Mouse (Mus musculus) hindbrain, postnatal 0 days (tissue): Measurements from ENCODE around the gene C1ql2. TPM values are rescaled to one million over a fixed set of nuclear protein-coding genes. Genes with fewer than 3 reads are reported as not detected.

Experiments
- ATAC-seq: fragments of 200-750 bp; cut with Nextera tagmentation; 2 replicates; pipeline ENCODE4 v1.8.0; 2017; ENCODE audit warnings: mild to moderate bottlenecking, moderate TSS enrichment, moderate library complexity
- DNase-seq: peaks from one replicate; pipeline ENCODE4 v3.0.0-alpha.2; 2015; ENCODE audit warnings: low spot score
- H3K27ac ChIP-seq: fragments of 300-500 bp; sonication (generic); 2 replicates; pipeline ENCODE4 v1.5.1; 2014; ENCODE audit warnings: mild to moderate bottlenecking
- H3K27me3 ChIP-seq: fragments of 300-500 bp; sonication (generic); 2 replicates; pipeline ENCODE4 v1.6.1; 2014; ENCODE audit warnings: low read length, mixed read lengths; ENCODE audit not compliant: insufficient read depth
- H3K36me3 ChIP-seq: fragments of 300-500 bp; sonication (generic); 2 replicates; pipeline ENCODE4 v1.6.1; 2014; ENCODE audit warnings: low read length, mixed read lengths; ENCODE audit not compliant: insufficient read depth
- H3K4me1 ChIP-seq: fragments of 300-500 bp; sonication (generic); 2 replicates; pipeline ENCODE4 v1.6.1; 2014; ENCODE audit warnings: antibody characterized with exemption, low read length, mixed read lengths; ENCODE audit not compliant: insufficient read depth
- H3K4me2 ChIP-seq: fragments of 300-500 bp; sonication (generic); 2 replicates; pipeline ENCODE4 v1.6.1; 2014; ENCODE audit warnings: low read depth, mild to moderate bottlenecking, low read length, moderate library complexity, mixed read lengths
- H3K4me3 ChIP-seq: fragments of 300-500 bp; sonication (generic); 2 replicates; pipeline ENCODE4 v1.5.1; 2014; ENCODE audit warnings: low read length
- H3K9ac ChIP-seq: fragments of 300-500 bp; sonication (generic); replicated peaks from 2 replicates; pipeline ENCODE4 v1.6.1; 2014; ENCODE audit warnings: mild to moderate bottlenecking, low read length, moderate library complexity, mixed read lengths
- H3K9me3 ChIP-seq: fragments of 300-500 bp; sonication (generic); 2 replicates; pipeline ENCODE4 v1.6.1; 2016; ENCODE audit warnings: low read length, mixed read lengths
- CTCF ChIP-seq: IDR thresholded peaks from 2 replicates; pipeline ENCODE4 v1.5.1; 2016; ENCODE audit warnings: antibody characterized with exemption, control low read depth, low read depth
- WGBS: fragments of 180-500 bp; shearing (Covaris S2); extraction: QIAGEN DNeasy Blood & Tissue Kit; methylation state at CpG from one replicate; pipeline ENCODE4 v1.1.7; 2014; 5-methylcytosine and 5-hydroxymethylcytosine counted together
- polyA plus RNA-seq: library from polyadenylated mRNA; unstranded; fragments of >200 nt; fragmentation: Nextera tagmentation; extraction: Ambion mirVana; gene quantifications from 2 replicates; pipeline ENCODE4 v1.2.1, GENCODE M21; 2015
- total RNA-seq: library from RNA; depleted of rRNA; stranded (reverse); fragments of >200 nt; gene quantifications from 2 replicates; pipeline ENCODE4 v1.2.3, GENCODE M21; 2014

The C1ql2 gene
- total and polyA plus RNA-seq, 2 experiments from 2014 or later = 7.9 to 10.6 TPM

GRCm38 (mm10) chr1:120323131-120323561, 17.2 kb upstream of the C1ql2 start:
- H3K27ac ChIP-seq = no peak overlapping the region
- H3K4me2 ChIP-seq = no peak overlapping the region
- DNase-seq = no peak
- H3K9ac ChIP-seq = no peak overlapping the region
- no peak for TF ChIP-seq CTCF
- WGBS = 74% methylated on average over 5 of the region's 5 CpGs
- no peak for ATAC-seq
- no peak overlapping the region for H3K4me3 ChIP-seq
- no peaks in the 10 kb centered on the region for H3K4me1 ChIP-seq
- H3K36me3 ChIP-seq = no peaks in the 10 kb centered on the region
- H3K9me3 ChIP-seq = no peaks in the 10 kb centered on the region
- H3K27me3 ChIP-seq = no peaks in the 10 kb centered on the region

DNA sequence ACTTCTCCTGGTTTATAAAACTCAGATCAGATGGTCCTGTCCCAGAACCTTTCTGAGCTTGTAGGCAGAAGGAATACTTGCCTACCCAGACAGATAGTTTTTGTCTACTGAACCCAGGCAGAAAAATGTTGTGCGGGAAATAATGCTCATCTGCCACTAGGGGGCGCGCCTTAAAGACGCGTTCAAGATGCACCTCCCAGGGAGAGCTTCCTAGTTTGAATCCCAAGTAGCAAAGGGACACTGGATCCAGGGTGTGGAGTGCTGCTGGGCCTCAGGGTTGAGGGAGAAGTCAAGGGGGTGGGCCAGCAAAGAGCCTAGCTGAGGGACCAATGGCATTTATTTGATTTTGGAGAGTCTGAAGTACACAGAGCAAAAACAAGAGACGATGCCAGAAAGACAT, 12.7 kb upstream of the C1ql2 start:
- H3K4me3 ChIP-seq = no peak overlapping the region
- TF ChIP-seq CTCF = peak; percentile 82
- no peak overlapping the region for H3K27ac ChIP-seq
- no peak overlapping the region for H3K9ac ChIP-seq
- 17% methylated on average over 6 of the region's 6 CpGs for WGBS
- no peaks in the 10 kb centered on the region for H3K4me1 ChIP-seq
- ATAC-seq = 0 out of 2 replicates have a peak, but pooled peaks have one; percentile 29
- H3K27me3 ChIP-seq = no peaks in the 10 kb centered on the region
- H3K36me3 ChIP-seq = no peaks in the 10 kb centered on the region
- no peaks in the 10 kb centered on the region for H3K9me3 ChIP-seq
- peak; percentile 75 for DNase-seq
- H3K4me2 ChIP-seq = no peak overlapping the region

GRCm38 (mm10) chr1:120328212-120328611, 12.2 kb upstream of the C1ql2 start:
- no peaks in the 10 kb centered on the region for H3K9me3 ChIP-seq
- no peak for ATAC-seq
- no peak overlapping the region for H3K4me3 ChIP-seq
- no peaks in the 10 kb centered on the region for H3K36me3 ChIP-seq
- H3K4me1 ChIP-seq = no peaks in the 10 kb centered on the region
- 62% methylated on average over 1 of the region's 1 CpGs for WGBS
- no peak for TF ChIP-seq CTCF
- H3K9ac ChIP-seq = no peak overlapping the region
- no peaks in the 10 kb centered on the region for H3K27me3 ChIP-seq
- no peak overlapping the region for H3K27ac ChIP-seq
- DNase-seq = no peak
- no peak overlapping the region for H3K4me2 ChIP-seq

- H3K4me2 ChIP-seq = no peak overlapping the region
- DNase-seq (peak; percentile 37), ATAC-seq (no peak)
- no peak overlapping the region for H3K27ac ChIP-seq
- no peak for TF ChIP-seq CTCF
- WGBS = 45% methylated on average over 6 of the region's 6 CpGs
- no peak overlapping the region for H3K9ac ChIP-seq
- no peaks in the 10 kb centered on the region for H3K9me3 ChIP-seq
- H3K27me3 ChIP-seq = no peaks in the 10 kb centered on the region
- no peaks in the 10 kb centered on the region for H3K36me3 ChIP-seq
- no peak overlapping the region for H3K4me3 ChIP-seq
- H3K4me1 ChIP-seq = no peaks in the 10 kb centered on the region
Observed at GRCm38 (mm10) chr1:120331841-120332240, 8.5 kb upstream of the C1ql2 start.

DNA sequence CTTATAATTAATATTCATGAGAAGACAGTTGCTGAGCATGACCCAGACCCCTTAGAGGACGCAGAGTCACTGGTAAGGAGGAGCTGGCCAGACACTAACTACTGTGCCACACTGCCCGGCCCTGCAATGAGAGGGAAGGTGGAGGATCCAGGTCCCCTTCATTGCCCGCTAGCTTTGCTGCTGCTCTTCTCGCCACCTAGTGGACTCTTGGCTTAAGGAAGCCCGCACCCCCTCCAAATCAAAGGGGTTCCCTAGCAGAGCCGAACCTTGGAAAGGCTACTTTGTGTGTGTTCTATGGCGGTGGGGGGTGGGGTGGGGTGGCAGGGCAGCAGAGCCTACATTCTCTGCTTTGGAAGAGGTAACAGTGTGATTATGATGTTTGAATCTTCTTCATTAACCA, 2.4 kb upstream of the C1ql2 start:
- peaks cover 48% of the 10 kb centered on the region for H3K27me3 ChIP-seq
- H3K4me2 ChIP-seq = no peak overlapping the region
- no peak overlapping the region for H3K4me3 ChIP-seq
- TF ChIP-seq CTCF = peak; percentile 60
- no peak overlapping the region for H3K9ac ChIP-seq
- WGBS = 27% methylated on average over 7 of the region's 7 CpGs
- H3K27ac ChIP-seq = no peak overlapping the region
- DNase-seq (no peak), ATAC-seq (no peak)
- no peaks in the 10 kb centered on the region for H3K9me3 ChIP-seq
- no peaks in the 10 kb centered on the region for H3K36me3 ChIP-seq
- peaks cover 14% of the 10 kb centered on the region; the same call in 1 of the 2 replicates for H3K4me1 ChIP-seq

DNA sequence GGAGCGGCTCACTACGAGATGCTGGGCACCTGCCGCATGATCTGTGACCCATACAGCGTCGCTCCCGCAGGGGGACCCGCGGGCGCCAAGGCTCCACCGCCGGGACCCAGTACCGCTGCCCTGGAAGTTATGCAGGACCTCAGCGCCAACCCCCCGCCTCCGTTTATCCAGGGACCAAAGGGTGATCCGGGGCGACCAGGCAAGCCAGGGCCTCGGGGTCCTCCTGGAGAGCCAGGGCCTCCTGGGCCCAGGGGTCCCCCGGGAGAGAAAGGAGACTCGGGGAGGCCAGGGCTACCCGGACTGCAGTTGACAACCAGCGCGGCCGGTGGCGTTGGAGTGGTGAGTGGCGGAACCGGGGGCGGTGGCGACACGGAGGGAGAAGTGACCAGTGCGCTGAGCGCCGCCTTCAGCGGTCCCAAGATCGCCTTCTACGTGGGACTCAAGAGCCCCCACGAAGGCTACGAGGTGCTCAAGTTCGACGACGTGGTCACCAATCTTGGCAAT, 842 bp downstream of the C1ql2 start:
- peak overlapping the region; percentile 37 for H3K4me3 ChIP-seq
- H3K27me3 ChIP-seq = peaks cover 51% of the 10 kb centered on the region
- 1% methylated on average over 36 of the region's 41 CpGs for WGBS
- ATAC-seq = peak; percentile 24; the same call in 1 of the 2 replicates
- H3K4me1 ChIP-seq = peaks cover 14% of the 10 kb centered on the region; the same call in 1 of the 2 replicates
- no peaks in the 10 kb centered on the region for H3K9me3 ChIP-seq
- H3K36me3 ChIP-seq = no peaks in the 10 kb centered on the region
- no peak overlapping the region for H3K27ac ChIP-seq
- peak overlapping the region; percentile 59 for H3K4me2 ChIP-seq
- no peak for DNase-seq
- no peak for TF ChIP-seq CTCF
- peak overlapping the region; percentile 24; the same call in 1 of the 2 replicates for H3K9ac ChIP-seq

DNA sequence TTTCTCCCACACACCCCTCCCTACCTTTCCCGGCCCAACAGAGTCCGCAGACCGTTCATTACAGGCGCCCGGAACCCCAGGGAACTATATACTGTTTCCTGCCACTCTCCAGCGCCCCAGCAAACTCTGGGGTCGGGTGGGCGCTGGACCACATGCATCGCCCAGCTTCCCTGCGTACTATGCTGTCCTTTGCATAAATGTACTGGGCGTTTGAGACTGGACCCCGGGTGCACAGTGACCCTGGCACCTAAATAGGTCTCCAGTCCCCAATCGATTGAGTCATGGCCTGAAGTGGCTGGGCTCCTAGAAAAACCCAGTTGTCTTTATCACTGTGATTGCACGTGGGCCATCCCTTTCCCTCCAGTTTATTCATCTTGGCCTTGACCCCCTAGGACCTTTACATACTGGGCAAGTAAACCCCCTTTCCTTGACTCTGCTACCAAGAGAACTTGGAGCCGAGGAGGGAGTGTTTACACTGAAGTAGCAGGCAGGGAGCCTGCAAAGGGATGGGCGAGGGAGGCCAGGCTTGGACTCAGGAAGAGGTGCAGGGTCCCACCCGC, 1.5 kb downstream of the C1ql2 start:
- H3K9me3 ChIP-seq = no peaks in the 10 kb centered on the region
- ATAC-seq (no peak), DNase-seq (no peak)
- H3K4me3 ChIP-seq = peak overlapping the region; percentile 37
- peak overlapping the region; percentile 59 for H3K4me2 ChIP-seq
- no peak overlapping the region for H3K9ac ChIP-seq
- peaks cover 51% of the 10 kb centered on the region for H3K27me3 ChIP-seq
- 3% methylated on average over 17 of the region's 17 CpGs for WGBS
- no peak overlapping the region for H3K27ac ChIP-seq
- TF ChIP-seq CTCF = no peak
- no peaks in the 10 kb centered on the region for H3K36me3 ChIP-seq
- peaks cover 14% of the 10 kb centered on the region; the same call in 1 of the 2 replicates for H3K4me1 ChIP-seq
